Mouse (Mus musculus): ENCODE data around the gene Ccm2l.

Ccm2l gene

GRCm38 (mm10) chr2:153065747-153066508, at the start of gene Ccm2l:
TSS of gene Ccm2l (plus strand) at chr2:153065955.
- no peak for DNase-seq

GRCm38 (mm10) chr2:153016786-153017185, 49.0 kb upstream of the Ccm2l start:
- no peak for DNase-seq

- no peak for DNase-seq
These were observed 46.4 kb upstream of the Ccm2l start for GRCm38 (mm10) chr2:153019355-153019754.

DNA sequence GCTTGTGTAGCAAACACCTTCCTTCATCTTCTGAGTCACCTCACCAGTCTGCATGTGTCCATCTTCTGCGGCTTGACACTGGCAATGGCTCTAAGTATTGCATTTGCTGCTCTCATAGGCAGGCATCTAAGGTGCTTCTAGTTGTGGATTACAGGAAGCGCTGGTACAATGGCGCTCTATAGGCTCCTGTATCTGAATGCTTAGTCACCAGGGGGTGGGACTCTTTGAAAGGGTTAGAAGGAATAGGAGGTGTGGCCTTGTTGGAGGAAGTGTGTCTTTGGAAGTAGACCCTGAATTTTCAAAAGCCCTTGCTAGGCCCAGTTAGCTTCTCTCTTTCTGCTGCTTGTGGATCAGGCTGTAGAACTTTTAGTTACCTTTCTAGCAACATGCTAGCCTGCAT, 44.6 kb upstream of the Ccm2l start:
- DNase-seq, result no peak

- DNase-seq, result no peak
These were observed 42.9 kb upstream of the Ccm2l start for GRCm38 (mm10) chr2:153022855-153023254.

- no peak for DNase-seq
These were observed 39.7 kb upstream of the Ccm2l start for GRCm38 (mm10) chr2:153026052-153026451.

DNA sequence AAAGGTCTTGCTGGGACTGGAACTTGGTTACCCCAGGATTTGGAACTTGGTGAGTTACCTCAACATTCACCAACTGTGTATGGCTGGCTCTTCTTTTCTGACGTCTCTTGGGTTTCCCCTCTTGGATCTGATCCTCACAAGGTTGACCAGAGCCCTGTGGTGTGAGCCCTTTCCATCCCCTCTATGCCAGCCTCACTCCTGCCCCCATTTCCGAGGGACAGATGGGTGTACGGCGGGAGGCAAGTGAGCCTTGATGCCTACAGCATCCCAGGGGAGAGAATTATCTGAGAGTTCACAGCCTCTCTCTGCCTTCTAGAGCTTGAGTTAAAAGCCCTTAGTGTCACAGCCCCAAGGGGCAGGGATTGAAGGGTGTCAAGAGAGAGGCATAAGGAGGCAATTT, 38.3 kb upstream of the Ccm2l start:
- no peak for DNase-seq

DNA sequence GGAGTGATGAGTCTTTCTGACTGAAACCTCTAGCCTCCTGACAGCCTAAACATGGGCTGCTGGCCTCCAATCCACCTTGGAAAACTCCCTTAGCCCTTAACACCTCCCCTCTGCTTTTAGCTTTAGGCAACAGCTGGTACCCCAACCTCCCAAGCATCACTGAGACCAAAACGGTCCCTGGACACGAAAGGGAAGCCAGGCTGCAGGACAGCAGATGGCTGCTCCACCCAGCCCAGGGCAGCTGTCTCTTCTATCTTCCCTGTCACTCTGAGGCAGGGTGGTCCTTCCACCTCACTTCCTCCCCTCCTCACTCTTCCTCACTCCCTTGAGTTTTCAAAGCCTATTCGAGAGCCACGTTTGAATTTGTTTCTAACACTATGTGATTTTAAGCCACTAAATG, 35.3 kb upstream of the Ccm2l start:
- DNase-seq, result no peak

DNA sequence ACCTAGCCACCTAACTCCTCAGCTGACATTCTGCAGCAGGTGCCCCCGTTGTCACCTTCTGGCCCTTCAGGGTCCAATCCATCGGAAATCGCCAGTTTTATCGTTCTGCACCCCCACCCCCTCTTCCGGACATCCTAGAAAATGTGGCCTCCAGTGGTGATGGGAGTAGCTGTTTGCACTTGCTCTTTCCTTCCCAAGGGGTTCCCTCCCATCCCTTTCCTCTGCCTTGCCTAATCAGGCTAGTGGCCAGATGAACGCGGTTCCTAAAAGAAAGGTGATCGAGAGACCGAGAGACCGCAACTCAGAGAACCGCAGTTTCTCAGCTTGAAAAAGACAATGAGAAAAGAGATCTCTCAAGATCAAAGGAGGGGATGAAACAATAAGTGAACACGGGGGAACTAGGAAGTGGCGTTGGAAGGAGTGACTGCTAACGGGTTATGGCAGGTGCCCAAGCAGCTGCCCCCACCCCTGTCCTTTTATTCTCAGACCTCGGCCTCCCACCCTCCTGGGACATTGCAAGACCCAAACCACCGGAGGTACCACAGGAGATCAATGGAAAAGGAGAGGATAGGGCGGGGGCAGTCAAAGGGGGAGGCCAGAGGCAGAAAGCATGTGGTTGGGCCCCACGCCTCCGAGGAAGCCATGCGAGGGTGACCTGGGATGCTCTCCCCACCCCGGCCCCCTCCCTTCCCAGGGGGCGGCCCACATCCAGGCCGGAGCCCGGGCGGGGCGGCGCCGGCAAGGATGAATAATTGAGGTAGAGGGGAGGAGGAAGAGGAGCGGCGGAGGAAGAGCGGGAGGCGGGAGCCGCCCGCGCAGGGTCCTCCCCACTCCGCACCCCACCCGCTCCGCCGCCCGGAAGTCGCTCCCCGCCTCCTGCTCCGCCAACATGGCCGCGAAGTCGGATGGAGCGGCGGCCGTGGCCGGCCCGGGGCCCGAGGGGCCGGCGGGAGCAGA, 34.4 kb upstream of the Ccm2l start, which contains the start of gene Xkr7:
Xkr7 (plus strand) TSS at position 727 of the 957 bp plus-strand sequence.
- DNase-seq, result peak; percentile 55

DNA sequence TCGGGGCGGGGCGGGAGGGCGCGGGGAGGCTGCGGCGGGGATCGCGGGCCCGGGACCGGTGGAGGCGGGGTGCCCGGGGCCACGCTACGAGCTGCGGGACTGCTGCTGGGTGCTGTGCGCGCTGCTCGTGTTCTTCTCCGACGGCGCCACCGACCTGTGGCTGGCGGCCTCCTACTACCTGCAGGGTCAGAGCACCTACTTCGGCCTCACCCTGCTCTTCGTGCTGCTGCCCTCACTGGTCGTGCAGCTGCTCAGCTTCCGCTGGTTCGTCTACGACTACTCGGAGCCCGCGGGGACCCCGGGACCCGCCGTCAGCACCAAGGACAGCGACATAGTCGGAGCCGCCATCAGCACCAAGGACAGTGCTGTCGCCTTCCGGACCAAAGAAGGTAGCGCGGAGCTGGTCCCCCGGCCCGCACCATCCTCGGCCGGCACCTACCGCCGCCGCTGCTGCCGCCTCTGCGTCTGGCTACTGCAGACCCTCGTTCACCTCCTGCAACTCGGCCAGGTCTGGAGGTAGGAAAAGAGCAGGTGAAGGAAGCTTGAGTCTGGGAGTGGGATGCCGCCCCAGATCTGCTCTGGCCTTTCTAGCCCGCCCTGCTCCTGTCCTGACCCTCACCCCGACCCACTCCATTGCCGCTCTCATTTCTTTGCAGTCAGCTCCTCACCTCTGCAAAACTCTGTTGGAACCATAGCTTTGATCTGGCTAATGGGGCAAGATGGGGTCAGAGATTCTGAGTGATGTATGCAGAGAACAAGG, 33.5 kb upstream of the Ccm2l start:
- peak; percentile 60 for DNase-seq

- no peak for DNase-seq
These were observed 32.8 kb upstream of the Ccm2l start for GRCm38 (mm10) chr2:153032973-153033372.

DNA sequence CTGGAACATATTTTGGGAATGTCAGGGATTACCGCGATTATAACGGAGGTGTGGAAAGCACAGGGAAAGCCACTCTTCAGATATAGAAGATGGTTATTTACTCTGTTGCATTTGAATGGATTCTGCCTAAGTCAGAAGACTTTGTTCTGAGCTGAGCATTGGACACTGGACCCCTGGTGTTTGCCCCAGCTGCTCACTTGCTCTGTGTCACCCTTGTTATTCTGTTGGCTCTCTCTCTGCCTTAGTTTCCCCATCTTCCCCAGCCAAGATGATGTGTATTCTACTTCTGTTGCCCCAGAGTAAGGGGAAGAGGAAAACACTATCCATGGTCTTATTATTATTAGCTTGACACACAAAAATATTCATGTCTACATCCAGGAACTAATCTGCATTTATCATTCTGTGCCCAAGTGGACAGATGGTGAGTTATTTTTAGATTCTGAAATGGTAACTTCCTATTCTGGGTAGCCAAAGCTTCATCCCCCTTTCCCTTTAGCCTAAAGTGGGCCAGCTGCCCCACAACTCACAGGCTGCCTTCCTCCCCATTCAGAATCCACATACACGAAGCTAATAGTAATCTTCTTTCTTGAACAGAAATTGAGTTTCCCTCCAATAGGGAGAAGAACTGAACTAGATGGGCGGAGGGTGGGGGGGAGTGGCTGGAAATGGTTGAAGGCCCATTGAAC, 32.1 kb upstream of the Ccm2l start:
- DNase-seq, result no peak

DNA sequence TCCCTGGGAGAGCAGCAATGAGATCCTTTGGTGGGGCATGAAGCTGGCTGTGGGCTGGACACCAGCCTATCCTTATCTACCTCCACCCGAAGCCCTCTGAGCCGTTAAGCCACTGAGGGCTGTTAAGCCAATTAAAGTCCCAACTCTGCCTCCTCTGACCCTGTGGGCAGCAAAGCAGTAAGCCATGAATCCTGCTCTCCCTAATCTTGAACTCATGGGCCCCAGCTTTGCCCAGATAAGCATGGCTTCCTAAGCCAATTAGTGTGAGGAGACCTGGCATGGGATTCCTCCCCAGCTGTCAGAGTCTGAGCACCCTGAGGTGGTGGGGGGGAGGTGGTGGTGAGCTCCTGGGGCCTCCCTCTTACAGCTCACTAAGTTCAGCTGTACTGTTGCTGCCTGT, 29.1 kb upstream of the Ccm2l start:
- no peak for DNase-seq

GRCm38 (mm10) chr2:153043886-153044285, 21.9 kb upstream of the Ccm2l start:
- DNase-seq, result no peak

DNA sequence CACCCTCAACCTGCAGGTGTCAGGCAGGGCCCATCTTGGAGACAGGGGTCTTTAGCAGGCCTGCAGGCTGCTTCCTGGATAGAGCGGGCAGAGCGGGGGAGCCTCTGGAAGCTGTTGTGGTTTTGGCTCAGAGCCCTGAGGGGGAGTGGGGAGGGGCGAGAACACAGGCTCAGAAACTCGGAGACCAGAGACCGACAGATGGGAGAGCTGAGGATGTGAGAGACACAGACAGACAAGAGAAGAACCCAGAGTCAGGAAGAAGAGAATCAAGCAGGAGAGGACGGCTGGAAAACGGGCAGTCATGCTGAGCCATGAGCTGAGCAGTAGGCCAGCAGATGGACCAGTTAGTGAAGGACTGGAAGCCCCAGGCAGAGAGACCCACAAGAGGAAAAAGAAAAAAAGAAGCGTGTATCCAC, 19.9 kb upstream of the Ccm2l start:
- DNase-seq, result peak; percentile 65

DNA sequence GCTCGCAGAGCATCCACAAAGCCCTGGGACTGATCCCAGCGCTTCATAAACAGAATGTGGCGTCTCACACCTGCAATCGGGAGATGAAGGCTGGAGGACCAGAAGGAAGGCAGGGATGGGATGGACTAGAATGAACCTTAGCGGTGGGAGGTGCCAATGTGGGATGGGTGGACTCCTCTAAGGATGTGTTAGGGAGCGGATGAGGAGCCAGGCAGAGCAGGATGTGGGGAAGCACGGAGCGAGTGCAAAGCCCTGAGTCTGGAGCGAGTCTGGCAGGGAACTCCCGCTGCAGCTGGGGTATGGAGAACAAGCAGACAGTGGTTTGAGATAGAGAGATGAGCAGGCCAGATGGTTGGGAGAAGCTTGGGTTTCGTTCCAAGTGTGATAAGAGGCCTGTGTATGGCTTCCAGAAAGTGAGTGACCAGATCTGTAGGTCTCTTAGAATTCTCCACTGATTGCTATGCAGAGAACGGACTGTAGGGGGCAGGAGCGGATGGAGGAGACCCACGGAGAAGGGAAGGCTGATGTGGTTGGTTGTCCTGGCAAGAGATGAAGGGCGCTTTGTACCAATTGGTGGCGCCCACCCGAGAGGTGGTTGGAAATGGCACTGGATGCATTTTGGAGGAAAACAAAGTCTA, 17.8 kb upstream of the Ccm2l start:
- peak; percentile 65 for DNase-seq

GRCm38 (mm10) chr2:153049288-153049996, 16.3 kb upstream of the Ccm2l start:
- no peak for DNase-seq

DNA sequence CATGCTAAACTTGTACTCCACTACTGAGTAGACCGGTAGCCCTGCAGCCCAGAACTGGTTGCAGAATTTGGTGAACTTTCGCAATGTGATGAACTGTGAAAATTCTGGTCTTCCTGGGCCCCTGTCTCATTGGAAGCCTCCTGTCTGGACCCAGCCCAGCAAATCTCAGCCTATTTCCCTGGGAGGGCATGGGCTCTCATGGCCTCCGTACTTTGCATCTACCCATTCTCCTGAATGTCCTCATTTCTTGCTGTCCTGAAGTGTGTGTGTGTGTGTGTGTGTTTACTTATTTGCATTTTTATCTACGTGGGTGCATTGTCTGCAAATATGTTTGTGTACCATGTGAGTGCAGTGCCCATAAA, 15.8 kb upstream of the Ccm2l start:
- DNase-seq, result no peak

DNA sequence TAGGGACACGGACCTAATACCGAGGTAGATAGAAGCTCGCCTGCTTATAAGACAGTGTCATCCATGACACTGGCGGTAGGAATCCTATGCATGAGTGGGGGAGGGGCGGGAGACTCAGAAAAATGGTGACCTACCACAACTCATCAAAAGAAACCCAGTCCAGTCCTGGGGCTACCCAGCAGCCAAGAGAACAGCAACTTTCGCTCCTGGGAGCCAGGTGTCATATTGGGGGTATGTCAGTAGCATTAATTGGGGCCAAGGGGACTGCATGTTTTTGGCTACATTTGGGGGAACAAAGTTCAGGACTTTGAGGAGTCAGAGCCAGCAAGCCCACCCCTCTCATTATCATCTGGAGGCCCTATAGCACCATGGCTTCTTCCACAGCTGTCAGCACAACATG, 14.7 kb upstream of the Ccm2l start:
- no peak for DNase-seq

GRCm38 (mm10) chr2:153051537-153051936, 14.2 kb upstream of the Ccm2l start:
- DNase-seq, result no peak

- no peak for DNase-seq
These were observed 12.9 kb upstream of the Ccm2l start for GRCm38 (mm10) chr2:153052700-153053351.
